Mouse (Mus musculus) adrenal gland, postnatal 10 days (tissue): Measurements from ENCODE around the gene Prdm1. TPM values are rescaled to one million over a fixed set of nuclear protein-coding genes. Genes with fewer than 3 reads are reported as not detected.
A peak's percentile ranks its signal among the peaks of the same experiment; 100 is the strongest.

Experiments used
- DNase-seq: peaks from one replicate; pipeline ENCODE4 v3.0.0; 2021; ENCODE audit warnings: mixed read lengths
- total RNA-seq, 2 experiments: library from RNA; stranded (reverse); gene quantifications; 2 replicates each; pipeline ENCODE4 v1.2.3; 2021

The Prdm1 gene
- total RNA-seq, 2 experiments from 2014 or later = 2.1 to 3.4 TPM

- no peak for DNase-seq
These were observed 35.3 kb downstream of the Prdm1 start for GRCm38 (mm10) chr10:44492815-44493525.

GRCm38 (mm10) chr10:44490899-44491422 lies 37.3 kb downstream of the Prdm1 start:
- no peak for DNase-seq

- DNase-seq = no peak
These were observed 41.2 kb downstream of the Prdm1 start for GRCm38 (mm10) chr10:44487132-44487531.

GRCm38 (mm10) chr10:44484077-44484476 lies 44.2 kb downstream of the Prdm1 start:
- DNase-seq = no peak

DNA sequence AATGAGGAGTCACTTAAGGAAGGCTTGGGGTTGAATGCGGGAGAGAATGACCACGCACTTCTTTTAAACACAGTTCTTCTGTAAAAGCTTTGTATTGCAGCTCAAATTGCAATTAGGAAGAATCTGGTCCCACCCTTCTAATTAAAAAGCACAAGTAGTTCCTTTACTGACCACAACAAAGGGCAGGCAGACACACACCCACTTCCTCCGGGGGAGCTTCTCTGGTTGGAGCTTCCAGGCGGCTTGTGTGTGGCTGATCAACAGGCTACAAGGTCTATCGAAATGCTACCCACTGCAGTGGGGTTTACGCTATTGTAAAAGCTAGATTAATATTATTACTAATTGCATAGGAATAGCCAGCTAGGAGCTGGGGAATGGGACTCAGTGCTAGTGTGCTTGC lies 45.2 kb downstream of the Prdm1 start:
- DNase-seq = no peak

DNA sequence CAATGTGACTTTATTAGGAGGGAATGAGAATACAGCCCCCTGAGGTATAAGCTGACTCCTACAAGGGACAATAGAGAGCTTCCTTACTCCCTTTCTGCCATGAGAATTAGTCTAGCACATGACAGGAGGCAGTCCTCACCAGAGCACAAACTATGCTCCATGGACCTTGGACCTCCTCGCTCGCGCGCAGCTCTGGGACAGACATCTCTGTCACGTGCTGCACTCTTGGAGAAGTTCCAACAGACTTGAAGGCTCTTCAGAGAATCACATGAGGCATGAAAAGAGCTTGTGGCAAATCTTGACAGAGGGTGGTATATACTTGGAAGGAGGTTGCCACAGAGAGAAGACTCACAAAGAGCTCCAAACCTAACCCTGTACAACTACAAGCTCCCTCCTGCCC lies 46.9 kb downstream of the Prdm1 start:
- peak; percentile 57 for DNase-seq

DNA sequence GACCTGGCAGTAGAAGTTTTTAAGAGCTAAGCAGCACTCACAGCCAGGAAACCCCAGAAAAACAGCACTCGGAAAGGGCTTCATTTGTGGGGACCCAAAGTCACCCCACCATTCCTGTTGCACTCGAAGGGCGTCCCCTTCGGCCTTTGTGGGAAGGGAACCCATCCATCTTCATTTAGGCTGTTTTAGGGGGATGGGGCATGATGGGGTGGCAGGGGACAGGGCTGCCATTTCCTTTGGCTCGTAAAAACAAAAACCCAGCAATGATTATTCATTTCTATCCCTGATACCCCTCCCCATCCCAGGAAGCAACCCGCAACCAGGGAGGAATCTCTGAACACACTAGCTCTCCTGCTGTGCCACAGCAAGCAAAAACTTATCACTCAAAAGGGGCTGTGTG lies 49.0 kb downstream of the Prdm1 start:
- DNase-seq = no peak

DNA sequence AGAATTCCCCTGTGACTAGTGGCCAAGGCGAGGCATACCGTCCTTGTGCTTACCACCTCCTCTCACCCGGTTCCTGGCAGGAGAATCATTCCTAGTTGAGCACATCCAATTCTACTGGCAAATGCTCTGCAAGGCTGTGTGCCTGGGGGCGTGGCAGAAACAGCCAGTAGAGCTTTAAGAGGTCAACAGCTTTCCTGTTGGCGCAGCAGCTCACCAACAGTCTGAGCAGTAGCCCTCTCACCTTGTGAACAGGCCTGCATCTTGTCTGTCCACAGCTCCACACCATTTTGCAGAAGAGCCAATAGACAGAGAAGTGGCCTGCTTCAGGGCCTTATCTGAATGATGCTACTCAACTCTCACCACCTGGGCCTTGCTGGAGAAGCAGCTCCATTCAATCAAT lies 50.2 kb downstream of the Prdm1 start:
- DNase-seq = no peak

DNA sequence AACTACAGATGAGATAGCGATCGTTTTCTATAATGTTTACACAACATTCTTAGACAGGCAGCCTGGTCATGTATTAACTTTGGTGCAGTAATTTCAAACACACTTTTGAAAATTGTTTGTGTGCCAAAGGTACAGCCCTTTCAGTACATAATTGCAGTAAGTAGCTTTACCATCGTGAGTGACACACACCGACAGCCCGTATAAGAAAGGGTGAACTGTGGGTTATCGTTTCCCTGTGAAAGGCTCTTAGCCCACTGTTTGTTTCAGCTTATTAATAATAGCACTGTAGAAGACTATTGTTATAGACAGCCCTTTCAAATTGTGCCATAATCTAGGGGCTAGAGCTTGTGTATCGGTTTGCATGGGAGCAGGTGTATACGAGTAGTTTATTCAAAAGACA lies 51.1 kb downstream of the Prdm1 start:
- no peak for DNase-seq

- DNase-seq = no peak
These were observed 51.8 kb downstream of the Prdm1 start for GRCm38 (mm10) chr10:44476523-44476922.

DNA sequence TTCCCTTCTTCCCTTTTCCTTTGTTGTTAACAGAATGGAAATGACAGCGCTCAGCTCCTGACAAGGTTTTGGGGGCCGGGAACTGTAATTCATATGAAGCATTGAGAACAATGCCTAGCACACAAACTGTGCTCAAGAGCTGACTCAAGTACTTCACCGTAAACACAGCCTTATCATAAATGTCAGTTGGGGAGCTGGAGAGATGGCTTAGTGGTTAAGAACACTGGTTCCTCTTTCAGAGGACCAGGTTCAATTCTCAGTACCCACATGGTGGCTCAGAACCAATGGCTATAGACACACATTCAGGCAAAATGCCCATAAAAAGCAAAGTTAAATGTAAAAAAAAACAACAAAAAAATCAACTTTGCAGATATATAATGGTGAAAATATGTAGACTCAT lies 52.9 kb downstream of the Prdm1 start:
- DNase-seq = no peak

- DNase-seq = peak; percentile 45
These were observed 54.0 kb downstream of the Prdm1 start for GRCm38 (mm10) chr10:44474256-44474655.

DNA sequence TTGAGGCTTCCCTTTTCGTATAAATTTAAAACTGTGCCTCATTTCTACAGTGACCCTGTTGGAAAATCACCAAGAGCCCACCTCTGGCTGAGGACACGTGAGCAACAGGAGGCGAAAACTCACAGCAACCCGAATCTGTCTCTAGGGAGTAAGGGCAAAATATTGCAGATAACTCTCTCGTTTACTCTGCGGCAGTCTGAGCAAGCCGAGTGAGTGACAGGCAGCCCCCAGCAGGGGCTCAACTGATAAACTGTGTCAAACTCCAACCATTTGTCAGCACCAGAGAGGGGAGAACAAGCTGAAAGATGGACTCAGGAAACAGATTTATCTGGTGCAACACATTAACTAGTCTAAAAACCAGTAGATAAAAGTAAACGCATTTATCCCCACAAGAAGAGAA lies 62.7 kb downstream of the Prdm1 start:
- no peak for DNase-seq

- no peak for DNase-seq
These were observed 63.7 kb downstream of the Prdm1 start for GRCm38 (mm10) chr10:44464563-44464962.

GRCm38 (mm10) chr10:44463856-44464255 lies 64.4 kb downstream of the Prdm1 start:
- DNase-seq = no peak

DNA sequence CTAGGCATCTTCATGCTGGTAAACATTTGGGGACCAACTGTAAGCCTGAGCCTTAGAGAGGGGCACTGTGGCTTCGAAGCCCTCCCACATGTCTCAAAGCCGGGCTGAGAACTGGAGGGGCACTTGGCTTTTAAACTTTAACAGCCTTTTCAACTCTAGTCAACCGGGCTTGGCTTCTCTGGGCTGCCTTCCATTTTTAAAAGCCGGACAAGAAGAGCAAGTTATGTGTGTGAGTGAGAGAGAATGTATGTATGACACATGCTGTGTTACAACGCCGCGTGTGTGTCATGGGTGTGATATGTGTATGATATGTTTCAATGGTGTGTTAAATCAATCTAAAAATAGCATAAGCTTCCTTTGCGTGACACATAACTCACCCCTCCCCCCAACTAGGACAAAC lies 66.0 kb downstream of the Prdm1 start:
- DNase-seq = no peak

- DNase-seq = no peak
These were observed 67.2 kb downstream of the Prdm1 start for GRCm38 (mm10) chr10:44461063-44461462.

GRCm38 (mm10) chr10:44460095-44460810 lies 68.0 kb downstream of the Prdm1 start:
- peak; percentile 82 for DNase-seq

GRCm38 (mm10) chr10:44459321-44460000 lies 68.8 kb downstream of the Prdm1 start:
- DNase-seq = peak; percentile 7

GRCm38 (mm10) chr10:44458534-44459315 lies 69.6 kb downstream of the Prdm1 start:
- DNase-seq = peak; percentile 81

DNA sequence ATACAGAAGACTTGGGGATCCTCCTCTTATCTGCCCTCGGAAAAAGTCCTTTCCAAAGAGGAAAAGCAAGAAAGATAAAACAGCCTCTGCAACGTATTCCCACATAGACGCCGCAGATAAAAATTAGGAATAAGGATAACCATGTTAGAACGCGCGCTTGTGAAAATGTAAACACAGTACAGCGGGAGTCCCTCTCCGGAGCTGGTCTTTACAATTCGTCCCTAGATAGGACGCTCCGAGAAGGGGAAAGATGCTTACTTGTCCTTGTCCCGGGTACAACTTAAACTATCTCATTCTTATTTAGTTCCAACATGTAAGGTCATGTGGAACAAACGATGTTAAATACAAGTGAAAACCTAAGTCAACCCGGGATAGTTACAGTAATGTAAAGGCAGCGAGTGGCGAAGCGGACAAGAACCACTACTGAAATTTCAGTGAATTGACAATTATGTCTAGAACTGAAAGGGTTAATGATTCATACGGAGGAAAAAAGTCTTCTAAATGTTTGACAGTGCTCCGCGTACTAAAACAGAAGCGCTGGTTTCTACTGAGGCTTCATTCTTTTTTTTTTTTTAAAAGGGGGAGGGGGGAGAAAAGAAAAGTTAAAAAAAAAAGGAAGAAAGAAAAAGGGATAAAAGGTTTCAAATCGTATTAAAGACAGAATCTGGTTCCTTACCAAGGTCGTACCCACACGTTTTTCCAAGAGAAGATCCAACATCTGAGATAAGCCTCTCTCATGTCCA lies 70.3 kb downstream of the Prdm1 start:
- no peak for DNase-seq
